ENCODE assay signal across 24 mouse cellular contexts in genomic region chr16:92674121-92674816, GRCm38 (mm10).
DNase-seq lines count a peak whose midpoint lies in the region; ATAC-seq and TF ChIP-seq lines count a peak whose summit lies in the region.
"Had no signal": no experiment of that assay in that cellular context is flagged by ENCODE, and none has a peak within 500 bp of the region (broad histone marks: within the 10 kb centered on the region; RNA-seq: fewer than 3 reads in every experiment).

No protein-coding gene starts in this region.

- H3K4me1 ChIP-seq in bone marrow macrophage, adult 2 months (ENCODE audit: control insufficient read depth, insufficient read depth, low read length), result peaks cover 71% of the 10 kb centered on the region
- H3K4me1 ChIP-seq in limb, embryonic 13.5 days, result peaks cover 20% of the 10 kb centered on the region
- H3K4me1 ChIP-seq: forebrain, embryonic 15.5 days; liver, embryonic 13.5 days; midbrain, embryonic 12.5 days; neural tube, embryonic 13.5 days had no signal

- H3K4me2 ChIP-seq in limb, embryonic 13.5 days (replicated peaks), result peak overlapping the region; percentile 14; the same call in 1 of the 2 replicates
- H3K4me2 ChIP-seq: forebrain, embryonic 15.5 days; liver, embryonic 13.5 days; midbrain, embryonic 12.5 days; neural tube, embryonic 13.5 days had no signal

- H3K27ac ChIP-seq in bone marrow macrophage, adult 2 months (ENCODE audit: insufficient read depth, low read depth, low read length), result peak overlapping the region; percentile 93
- no peak overlapping the region; the same call in 1 of the 2 replicates for H3K27ac ChIP-seq in limb, embryonic 13.5 days
- H3K27ac ChIP-seq: forebrain, embryonic 15.5 days; hindbrain, embryonic 10.5 days; hindbrain, postnatal 0 days; kidney, postnatal 0 days; liver, embryonic 13.5 days; midbrain, embryonic 12.5 days; neural tube, embryonic 13.5 days had no signal

- no peaks in the 10 kb centered on the region for H3K27me3 ChIP-seq in limb, embryonic 13.5 days
- H3K27me3 ChIP-seq: forebrain, embryonic 15.5 days; liver, embryonic 13.5 days; midbrain, embryonic 12.5 days; neural tube, embryonic 13.5 days; Patski had no signal

- no peak for TF ChIP-seq CTCF in bone marrow macrophage, adult 2 months (IDR thresholded peaks at IDR 0.05; ENCODE audit: low read depth, low read length)

- no peak for ATAC-seq in limb, embryonic 13.5 days (ENCODE audit: low FRiP score, low read depth)
- ATAC-seq in erythroblast, adult 5-6 weeks (replicated peaks; ENCODE audit: low FRiP score, poor library complexity, severe bottlenecking), result no peak
- ATAC-seq: activated CD4-positive, CD25-positive, alpha-beta regulatory T cell, adult 4 months; forebrain, embryonic 15.5 days; hindbrain, postnatal 0 days; intestine, postnatal 0 days; Patski had no signal

- DNase-seq in NIH3T3 (ENCODE audit: low read depth), result peak; percentile 38
- DNase-seq in lung, postnatal 10 days, result peak; percentile 45
- DNase-seq in right cerebral cortex, postnatal 25 days, result no peak
- DNase-seq in testis, postnatal 10 days (ENCODE audit: low spot score), result no peak
- DNase-seq: adrenal gland, postnatal 10 days; cerebellum, adult 11 months; cerebellum, postnatal 14 days; embryo, embryonic 11 days; gastrocnemius, postnatal 36 days; liver, embryonic 13.5 days; right cerebral cortex, adult 18-20 months; thymus, postnatal 4 days had no signal

- TF ChIP-seq POLR2A in bone marrow macrophage, adult 2 months (IDR thresholded peaks at IDR 0.05; ENCODE audit: borderline replicate concordance, low read depth, low read length), result no peak

- H3K9ac ChIP-seq in limb, embryonic 13.5 days, result no peak overlapping the region; the same call in 1 of the 2 replicates
- H3K9ac ChIP-seq: forebrain, embryonic 15.5 days; liver, embryonic 13.5 days; midbrain, embryonic 12.5 days; neural tube, embryonic 13.5 days had no signal

- no peaks in the 10 kb centered on the region for H3K9me3 ChIP-seq in limb, embryonic 13.5 days
- H3K9me3 ChIP-seq: forebrain, embryonic 15.5 days; hindbrain, embryonic 10.5 days; liver, embryonic 13.5 days; midbrain, embryonic 12.5 days; neural tube, embryonic 13.5 days had no signal

- WGBS in limb, embryonic 13.5 days, result 47% methylated on average over 18 of the region's 18 CpGs

- H3K4me3 ChIP-seq in bone marrow macrophage, adult 2 months (ENCODE audit: insufficient read depth, low read length), result no peak overlapping the region
- no peak overlapping the region for H3K4me3 ChIP-seq in limb, embryonic 13.5 days
- H3K4me3 ChIP-seq: forebrain, embryonic 15.5 days; hindbrain, embryonic 10.5 days; liver, embryonic 13.5 days; midbrain, embryonic 12.5 days; neural tube, embryonic 13.5 days had no signal

- H3K36me3 ChIP-seq in limb, embryonic 13.5 days, result no peaks in the 10 kb centered on the region
- H3K36me3 ChIP-seq: forebrain, embryonic 15.5 days; hindbrain, embryonic 10.5 days; midbrain, embryonic 12.5 days; neural tube, embryonic 13.5 days had no signal

Comparison
In these comparisons a context has a peak if more than half of its experiments do, and no peak if none do; other contexts are left out.
1. DNase-seq: peak in NIH3T3 (single experiment) and lung, postnatal 10 days (single experiment); none in right cerebral cortex, postnatal 25 days (single experiment) and testis, postnatal 10 days (single experiment).